Mouse (Mus musculus): ENCODE results near the gene Rnf157. TPM values are rescaled to one million over a fixed set of nuclear protein-coding genes. Genes with fewer than 3 reads are reported as not detected.
"Not testable (repeated sequence)": the region's sequence is repeated elsewhere in the genome, so short reads cannot be mapped to it uniquely, and the experiment has no call there.

The Rnf157 gene
- polyA plus RNA-seq, 1 experiment from 2014 or later, result 16.4 TPM

GRCm38 (mm10) chr11:116432127-116432526 lies 19.3 kb upstream of the Rnf157 start:
- Histone ChIP-seq H3K27ac (peak overlapping the region; percentile 90), H3K4me2 (replicated peaks) (peak overlapping the region; percentile 46), H3K9ac (no peak overlapping the region), H3K36me3 (peaks cover 10% of the 10 kb centered on the region), H3K4me3 (replicated peaks) (no peak overlapping the region), H3K9me3 (no peaks in the 10 kb centered on the region), H3K4me1 (replicated peaks) (peaks cover 20% of the 10 kb centered on the region), H3K27me3 (replicated peaks) (no peaks in the 10 kb centered on the region)
- WGBS, result 54% methylated on average over 6 of the region's 6 CpGs
- ATAC-seq, result no peak

- 43% methylated on average over 11 of the region's 11 CpGs for WGBS
- peak overlapping the region; percentile 2; the same call in 1 of the 2 replicates for H3K4me3 ChIP-seq (replicated peaks)
- ATAC-seq, result peak; percentile 48
- peak overlapping the region; percentile 46 for H3K4me2 ChIP-seq (replicated peaks)
- peaks cover 14% of the 10 kb centered on the region for H3K4me1 ChIP-seq (replicated peaks)
- H3K36me3 ChIP-seq, result 0 out of 2 replicates have a peak, but pooled peaks cover 5% of the 10 kb centered on the region
- no peaks in the 10 kb centered on the region for H3K27me3 ChIP-seq (replicated peaks)
- H3K27ac ChIP-seq, result peak overlapping the region; percentile 90
- no peak overlapping the region for H3K9ac ChIP-seq
- H3K9me3 ChIP-seq, result no peaks in the 10 kb centered on the region
Measured at GRCm38 (mm10) chr11:116431428-116432077, 18.7 kb upstream of the Rnf157 start.

GRCm38 (mm10) chr11:116430723-116431427 lies 18.0 kb upstream of the Rnf157 start:
- Histone ChIP-seq H3K9ac (no peak overlapping the region), H3K4me2 (replicated peaks) (peak overlapping the region; percentile 46), H3K9me3 (no peaks in the 10 kb centered on the region), H3K4me1 (replicated peaks) (peaks cover 8% of the 10 kb centered on the region), H3K27me3 (replicated peaks) (no peaks in the 10 kb centered on the region), H3K36me3 (0 out of 2 replicates have a peak, but pooled peaks cover 2% of the 10 kb centered on the region), H3K27ac (peak overlapping the region; percentile 90), H3K4me3 (replicated peaks) (no peak overlapping the region)
- WGBS, result 27% methylated on average over 22 of the region's 22 CpGs
- ATAC-seq, result peak; percentile 9

GRCm38 (mm10) chr11:116429862-116430613 lies 17.2 kb upstream of the Rnf157 start:
- Histone ChIP-seq H3K4me1 (replicated peaks) (peaks cover 4% of the 10 kb centered on the region; the same call in 1 of the 2 replicates), H3K9me3 (no peaks in the 10 kb centered on the region), H3K9ac (peak overlapping the region; percentile 15; the same call in 1 of the 2 replicates), H3K4me3 (replicated peaks) (no peak overlapping the region), H3K36me3 (no peaks in the 10 kb centered on the region), H3K27me3 (replicated peaks) (no peaks in the 10 kb centered on the region), H3K4me2 (replicated peaks) (peak overlapping the region; percentile 46; the same call in 1 of the 2 replicates), H3K27ac (peak overlapping the region; percentile 90)
- ATAC-seq, result no peak
- 66% methylated on average over 9 of the region's 9 CpGs for WGBS

- 29% methylated on average over 13 of the region's 13 CpGs for WGBS
- peak overlapping the region; percentile 90 for H3K27ac ChIP-seq
- no peak overlapping the region for H3K4me3 ChIP-seq (replicated peaks)
- peak; percentile 79 for ATAC-seq
- H3K9ac ChIP-seq, result peak overlapping the region; percentile 26; the same call in 1 of the 2 replicates
- H3K9me3 ChIP-seq, result no peaks in the 10 kb centered on the region
- H3K4me1 ChIP-seq (replicated peaks), result peaks cover 4% of the 10 kb centered on the region; the same call in 1 of the 2 replicates
- peak overlapping the region; percentile 38; the same call in 1 of the 2 replicates for H3K4me2 ChIP-seq (replicated peaks)
- no peaks in the 10 kb centered on the region for H3K27me3 ChIP-seq (replicated peaks)
- no peaks in the 10 kb centered on the region for H3K36me3 ChIP-seq
Measured at GRCm38 (mm10) chr11:116428872-116429859, 16.3 kb upstream of the Rnf157 start.

- Histone ChIP-seq H3K4me2 (replicated peaks) (no peak overlapping the region), H3K36me3 (no peaks in the 10 kb centered on the region), H3K4me3 (replicated peaks) (no peak overlapping the region), H3K9me3 (no peaks in the 10 kb centered on the region), H3K4me1 (replicated peaks) (peaks cover 7% of the 10 kb centered on the region), H3K27ac (no peak overlapping the region), H3K27me3 (replicated peaks) (no peaks in the 10 kb centered on the region), H3K9ac (no peak overlapping the region)
- no peak for ATAC-seq
- WGBS, result 64% methylated on average over 6 of the region's 6 CpGs
Measured at GRCm38 (mm10) chr11:116426852-116427575, 14.2 kb upstream of the Rnf157 start.

- not testable (repeated sequence) for H3K9me3 ChIP-seq; H3K9ac ChIP-seq; H3K27ac ChIP-seq; ATAC-seq; H3K4me3 ChIP-seq (replicated peaks); H3K36me3 ChIP-seq; H3K4me2 ChIP-seq (replicated peaks); H3K27me3 ChIP-seq (replicated peaks); H3K4me1 ChIP-seq (replicated peaks)
- 82% methylated on average over 11 of the region's 11 CpGs for WGBS
Measured at GRCm38 (mm10) chr11:116426328-116426727, 13.5 kb upstream of the Rnf157 start.

GRCm38 (mm10) chr11:116424621-116425407 lies 12.0 kb upstream of the Rnf157 start:
- Histone ChIP-seq H3K36me3 (no peaks in the 10 kb centered on the region), H3K27me3 (replicated peaks) (no peaks in the 10 kb centered on the region), H3K9me3 (no peaks in the 10 kb centered on the region), H3K4me2 (replicated peaks) (no peak overlapping the region), H3K27ac (no peak overlapping the region), H3K9ac (no peak overlapping the region), H3K4me1 (replicated peaks) (peaks cover 7% of the 10 kb centered on the region; the same call in 1 of the 2 replicates), H3K4me3 (replicated peaks) (no peak overlapping the region)
- WGBS, result 43% methylated on average over 8 of the region's 8 CpGs
- no peak for ATAC-seq

GRCm38 (mm10) chr11:116423782-116424620 lies 11.2 kb upstream of the Rnf157 start:
- Histone ChIP-seq H3K4me2 (replicated peaks) (no peak overlapping the region), H3K4me3 (replicated peaks) (no peak overlapping the region), H3K27me3 (replicated peaks) (no peaks in the 10 kb centered on the region), H3K36me3 (no peaks in the 10 kb centered on the region), H3K9ac (no peak overlapping the region), H3K9me3 (no peaks in the 10 kb centered on the region), H3K4me1 (replicated peaks) (peaks cover 7% of the 10 kb centered on the region; the same call in 1 of the 2 replicates), H3K27ac (no peak overlapping the region)
- ATAC-seq, result no peak
- WGBS, result 64% methylated on average over 10 of the region's 10 CpGs

GRCm38 (mm10) chr11:116423214-116423613 lies 10.4 kb upstream of the Rnf157 start:
- Histone ChIP-seq H3K27me3 (replicated peaks) (no peaks in the 10 kb centered on the region), H3K4me3 (replicated peaks) (no peak overlapping the region), H3K4me2 (replicated peaks) (no peak overlapping the region), H3K9me3 (no peaks in the 10 kb centered on the region), H3K4me1 (replicated peaks) (peaks cover 9% of the 10 kb centered on the region; the same call in 1 of the 2 replicates), H3K9ac (no peak overlapping the region), H3K27ac (no peak overlapping the region), H3K36me3 (no peaks in the 10 kb centered on the region)
- no peak for ATAC-seq
- WGBS, result 80% methylated on average over 6 of the region's 6 CpGs
